In the genomic region with DNA sequence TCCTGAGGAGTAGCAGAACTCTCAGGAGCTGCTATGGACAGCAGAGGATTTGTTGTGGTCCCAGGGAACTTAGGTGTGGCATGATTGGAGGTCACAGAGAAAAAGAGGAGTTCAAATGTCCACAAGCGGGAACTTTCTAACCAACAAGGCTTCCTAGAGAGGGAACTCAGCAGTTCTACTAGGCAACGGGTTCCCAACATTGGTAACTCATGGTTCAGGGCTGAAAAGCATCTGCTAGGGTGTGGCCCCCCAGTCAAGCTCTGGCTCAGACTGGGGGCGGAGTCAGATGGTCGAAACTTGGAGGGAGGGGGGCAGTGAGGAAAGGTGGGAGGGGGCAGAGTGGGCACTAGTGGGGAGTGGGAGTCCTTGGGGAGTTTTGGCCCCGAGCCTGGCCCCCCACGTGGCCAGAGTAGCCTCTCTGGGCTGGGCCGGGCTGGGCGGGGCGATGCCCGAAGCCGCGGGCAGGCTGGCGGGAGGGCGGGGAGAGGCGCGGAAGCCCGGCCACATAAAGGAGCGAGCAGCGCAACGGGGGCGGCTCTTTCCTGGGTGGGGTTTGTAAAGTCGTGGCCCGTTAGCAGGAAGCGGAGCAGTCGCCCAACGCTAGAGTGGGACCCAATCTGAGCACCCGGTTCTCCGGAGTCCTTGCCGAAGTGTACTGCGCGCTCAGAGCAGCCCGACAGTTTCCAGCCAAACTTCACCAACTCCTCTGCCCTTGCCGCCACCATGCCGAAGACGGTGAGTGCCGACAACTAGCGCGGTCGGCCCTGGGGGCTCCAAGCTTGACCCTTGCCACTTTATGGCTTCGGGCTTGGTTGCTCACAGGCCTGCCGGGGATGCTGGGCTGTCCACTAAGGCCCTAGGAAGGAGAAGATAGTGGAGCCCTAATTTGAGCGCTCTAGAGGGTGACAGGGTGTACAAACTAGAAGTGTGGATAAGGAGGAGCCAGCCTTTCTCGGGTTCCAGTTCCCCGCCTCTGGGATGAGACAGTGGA, we compare ENCODE assay signal across 8 mouse cellular contexts. TPM values are rescaled to one million over a fixed set of nuclear protein-coding genes. Genes with fewer than 3 reads are reported as not detected.
A peak's percentile ranks its signal among the peaks of the same experiment; 100 is the strongest.
DNase-seq lines count a peak whose midpoint lies in the region; ATAC-seq and TF ChIP-seq lines count a peak whose summit lies in the region.

Gene Msn (plus strand): TSS at position 534 of the 991 bp plus-strand sequence.

- no peak for TF ChIP-seq RAD21 in CH12.LX (IDR thresholded peaks at IDR 0.05; ENCODE audit: low read depth, low read length)

- H3K79me2 ChIP-seq in CH12.LX (replicated peaks; ENCODE audit: control insufficient read depth, extremely low read depth, insufficient read depth, poor library complexity, severe bottlenecking) = peaks cover 37% of the 10 kb centered on the region

- dilution Hi-C loops in CH12.LX (cut with MboI; ENCODE audit: extremely low pct_ligation_motif_present, extremely low pct_unique_long_range_greater_than_20kb, low sequenced_read_pairs) = no loop called here

- 16% methylated on average over 42 of the region's 44 CpGs for WGBS in forebrain, embryonic 10.5 days
- 16% methylated on average over 35 of the region's 44 CpGs for whole genome bisulfite sequencing in heart, embryonic 14.5 days
- WGBS in liver, embryonic 15.5 days (ENCODE audit: insufficient replicate concordance) = 20% methylated on average over 41 of the region's 44 CpGs
- WGBS in stomach, embryonic 16.5 days = 17% methylated on average over 34 of the region's 44 CpGs

- TF ChIP-seq EP300 in CH12.LX (IDR thresholded peaks at IDR 0.05; ENCODE audit: low read length) = no peak

- in situ Hi-C loops in CH12.LX (cut with MboI; ENCODE audit: low pct_ligation_motif_present, low pct_unique_long_range_greater_than_20kb, low sequenced_read_pairs) = no loop called here

- 0 out of 2 replicates have a peak within 1 kb of the TSS, but pooled peaks have one; percentile 18 for H3K4me2 ChIP-seq in CH12.LX (ENCODE audit: insufficient read depth, low read depth, poor library complexity, severe bottlenecking)
- H3K4me2 ChIP-seq in heart, embryonic 14.5 days (ENCODE audit: low read length) = peak within 1 kb of the TSS; percentile 64
- peak within 1 kb of the TSS; percentile 79 for H3K4me2 ChIP-seq in liver, embryonic 15.5 days
- peak within 1 kb of the TSS; percentile 51 for H3K4me2 ChIP-seq in stomach, embryonic 16.5 days (ENCODE audit: low read depth, low read length)

- H3K4me3 ChIP-seq in CH12.LX (replicated peaks in 1 of 3; ENCODE audit: low read depth in 2 of 3, low read length in 2 of 3, poor library complexity in 1 of 3) = peak within 1 kb of the TSS; percentile 70 to 81 (median 76)
- peak within 1 kb of the TSS; percentile 60 for H3K4me3 ChIP-seq in forebrain, embryonic 10.5 days
- H3K4me3 ChIP-seq in heart, embryonic 14.5 days (ENCODE audit: control insufficient read depth in 1 of 2, insufficient read depth in 1 of 2, low read depth in 1 of 2, low read length in 2 of 2) = peak within 1 kb of the TSS; percentile 66 to 93
- H3K4me3 ChIP-seq in liver, embryonic 15.5 days (replicated peaks) = peak within 1 kb of the TSS; percentile 70
- H3K4me3 ChIP-seq in stomach, embryonic 16.5 days (replicated peaks; ENCODE audit: low read length) = peak within 1 kb of the TSS; percentile 56

- peak; percentile 65 for DNase-seq in CH12.LX (ENCODE audit: extremely low read depth)
- DNase-seq in brain, adult 2 months (ENCODE audit: low read depth, low spot score) = peak; percentile 24
- peak; percentile 51 for DNase-seq in forebrain, embryonic 10.5 days (ENCODE audit: extremely low spot score, low spot score)
- DNase-seq in kidney, postnatal 10 days = peak; percentile 83
- DNase-seq in neural tube, embryonic 10.5 days (ENCODE audit: extremely low spot score, low spot score) = peak; percentile 59

- peaks cover 0 to 2% of the 10 kb centered on the region in 2 experiments for H3K36me3 ChIP-seq in CH12.LX (replicated peaks in 1 of 2; ENCODE audit: control insufficient read depth in 1 of 2, insufficient read depth in 1 of 2, low read length in 1 of 2)
- no peaks in the 10 kb centered on the region for H3K36me3 ChIP-seq in forebrain, embryonic 10.5 days (replicated peaks)
- H3K36me3 ChIP-seq in heart, embryonic 14.5 days (ENCODE audit: control insufficient read depth, insufficient read depth, low read length) = no peaks in the 10 kb centered on the region
- no peaks in the 10 kb centered on the region for H3K36me3 ChIP-seq in liver, embryonic 15.5 days (replicated peaks)
- H3K36me3 ChIP-seq in stomach, embryonic 16.5 days (ENCODE audit: control insufficient read depth, insufficient read depth, low read length) = no peaks in the 10 kb centered on the region

- peak within 1 kb of the TSS; percentile 96 for H3K9ac ChIP-seq in CH12.LX (ENCODE audit: insufficient read depth, low read depth)
- H3K9ac ChIP-seq in heart, embryonic 14.5 days (ENCODE audit: low read length) = peak within 1 kb of the TSS; percentile 83
- peak within 1 kb of the TSS; percentile 65 for H3K9ac ChIP-seq in liver, embryonic 15.5 days
- H3K9ac ChIP-seq in stomach, embryonic 16.5 days (ENCODE audit: low read length) = peak within 1 kb of the TSS; percentile 68

- H3K4me1 ChIP-seq in CH12.LX (ENCODE audit: control insufficient read depth in 1 of 2, insufficient read depth in 2 of 2) = peaks cover 6 to 22% of the 10 kb centered on the region in 2 experiments; a peak in 3 of 4 replicates
- peaks cover 6% of the 10 kb centered on the region; the same call in 1 of the 2 replicates for H3K4me1 ChIP-seq in forebrain, embryonic 10.5 days
- no peaks in the 10 kb centered on the region; a peak in 1 of 4 replicates for H3K4me1 ChIP-seq in heart, embryonic 14.5 days (ENCODE audit: control insufficient read depth in 2 of 2, insufficient read depth in 2 of 2, low read length in 2 of 2)
- peaks cover 20% of the 10 kb centered on the region; the same call in 1 of the 2 replicates for H3K4me1 ChIP-seq in liver, embryonic 15.5 days (replicated peaks)
- no peaks in the 10 kb centered on the region for H3K4me1 ChIP-seq in stomach, embryonic 16.5 days (ENCODE audit: control insufficient read depth, insufficient read depth, low read length)

- TF ChIP-seq CTCF in CH12.LX (conservative IDR thresholded peaks at IDR 0.05 in 1 of 2, IDR thresholded peaks at IDR 0.05 in 1 of 2; ENCODE audit: low read depth in 2 of 2, low read length in 2 of 2) = no peak

- peak within 1 kb of the TSS; percentile 94 for H3K27ac ChIP-seq in CH12.LX (ENCODE audit: insufficient read depth, low read depth)
- H3K27ac ChIP-seq in forebrain, embryonic 10.5 days = peak within 1 kb of the TSS; percentile 88
- H3K27ac ChIP-seq in heart, embryonic 14.5 days (replicated peaks in 1 of 2; ENCODE audit: control insufficient read depth in 1 of 2, insufficient read depth in 1 of 2, low read depth in 2 of 2, low read length in 2 of 2) = peak within 1 kb of the TSS; percentile 87 to 93
- H3K27ac ChIP-seq in liver, embryonic 15.5 days (replicated peaks) = peak within 1 kb of the TSS; percentile 78
- peak within 1 kb of the TSS; percentile 59 for H3K27ac ChIP-seq in stomach, embryonic 16.5 days (ENCODE audit: low read length)

- H3K9me3 ChIP-seq in CH12.LX (replicated peaks; ENCODE audit: low read length) = no peaks in the 10 kb centered on the region
- H3K9me3 ChIP-seq in forebrain, embryonic 10.5 days = no peaks in the 10 kb centered on the region
- H3K9me3 ChIP-seq in heart, embryonic 14.5 days (ENCODE audit: control insufficient read depth, low read length) = no peaks in the 10 kb centered on the region
- no peaks in the 10 kb centered on the region for H3K9me3 ChIP-seq in liver, embryonic 15.5 days (replicated peaks)
- no peaks in the 10 kb centered on the region for H3K9me3 ChIP-seq in stomach, embryonic 16.5 days (replicated peaks; ENCODE audit: control insufficient read depth, low read length)

- peak; percentile 80 for ATAC-seq in heart, embryonic 14.5 days (ENCODE audit: insufficient number of reproducible peaks, insufficient read depth, low FRiP score, low read depth)
- ATAC-seq in liver, embryonic 15.5 days (ENCODE audit: insufficient read depth) = peak; percentile 90
- peak; percentile 91 for ATAC-seq in stomach, embryonic 16.5 days (ENCODE audit: insufficient read depth, low FRiP score)

- H3K27me3 ChIP-seq in CH12.LX (replicated peaks) = no peaks in the 10 kb centered on the region
- peaks cover 27% of the 10 kb centered on the region for H3K27me3 ChIP-seq in forebrain, embryonic 10.5 days (ENCODE audit: poor library complexity, severe bottlenecking)
- H3K27me3 ChIP-seq in heart, embryonic 14.5 days (ENCODE audit: control insufficient read depth, insufficient read depth, low read length) = no peaks in the 10 kb centered on the region
- no peaks in the 10 kb centered on the region for H3K27me3 ChIP-seq in liver, embryonic 15.5 days
- H3K27me3 ChIP-seq in stomach, embryonic 16.5 days (ENCODE audit: control insufficient read depth, insufficient read depth, low read length) = no peaks in the 10 kb centered on the region

- TF ChIP-seq POLR2A in CH12.LX (IDR thresholded peaks at IDR 0.05; ENCODE audit: low read depth, low read length) = peak; percentile 91

TF ChIP-seq in CH12.LX, 34 proteins besides CTCF, POLR2A, EP300 and RAD21 (continues in another document):
- no peak for TF ChIP-seq POLR2AphosphoS2 (IDR thresholded peaks at IDR 0.05; ENCODE audit: low read depth, low read length)
- no peak for TF ChIP-seq ZKSCAN1 (IDR thresholded peaks at IDR 0.05; ENCODE audit: borderline replicate concordance, low read depth, low read length)
- peak; percentile 45 for TF ChIP-seq USF1 (IDR thresholded peaks at IDR 0.05; ENCODE audit: low read depth, low read length)
- TF ChIP-seq USF2 (conservative IDR thresholded peaks at IDR 0.05; ENCODE audit: low read depth, low read length) = no peak
- no peak for TF ChIP-seq E2F4 (IDR thresholded peaks at IDR 0.05; ENCODE audit: insufficient replicate concordance, low read depth, low read length)
- TF ChIP-seq HCFC1 (IDR thresholded peaks at IDR 0.05; ENCODE audit: low read depth, low read length) = no peak
- TF ChIP-seq BHLHE40 (IDR thresholded peaks at IDR 0.05; ENCODE audit: low read depth, low read length) = no peak
- TF ChIP-seq CHD2 (IDR thresholded peaks at IDR 0.05; ENCODE audit: low read length) = no peak
- TF ChIP-seq SIN3A (IDR thresholded peaks at IDR 0.05; ENCODE audit: low read length) = peak; percentile 63; the same call in 1 of the 2 replicates
- no peak for TF ChIP-seq SMC3 (IDR thresholded peaks at IDR 0.05; ENCODE audit: low read depth, low read length)
- TF ChIP-seq MXI1 (IDR thresholded peaks at IDR 0.05; ENCODE audit: low read depth, low read length) = peak; percentile 70; the same call in 1 of the 2 replicates
- TF ChIP-seq RCOR1 (conservative IDR thresholded peaks at IDR 0.05; ENCODE audit: low read depth, low read length) = no peak

RNA-seq across cellular contexts. Expression of gene Msn, which starts in this region (rescaled TPM):
- total RNA-seq in CH12.LX (2012; rRNA removed) = 51.2 and 55.1 TPM in 2 replicates
- total RNA-seq in CH12.LX (2014; rRNA removed) = 39.9 and 56.2 TPM in 2 replicates
- polyA plus RNA-seq in CH12.LX (2012; ENCODE audit: insufficient read length, low read depth) = 291 and 315 TPM in 2 replicates
- 109 and 116 TPM in 2 replicates for polyA plus RNA-seq in forebrain, embryonic 10.5 days (2016; fragmentation: Nextera tagmentation; extraction: Ambion mirVana)
- 191 and 209 TPM in 2 replicates for polyA plus RNA-seq in heart, embryonic 14.5 days (2014; fragmentation: Nextera tagmentation; extraction: Ambion mirVana)
- 53.3 and 53.9 TPM in 2 replicates for polyA plus RNA-seq in liver, embryonic 15.5 days (2015; fragmentation: Nextera tagmentation; extraction: Ambion mirVana)
- 99.4 and 100 TPM in 2 replicates for polyA plus RNA-seq in stomach, embryonic 16.5 days (2015; fragmentation: Nextera tagmentation; extraction: Ambion mirVana)

Comparison
In these comparisons a context has a peak if more than half of its experiments do, and no peak if none do; other contexts are left out.
1. Peak in every context shown above with its lines: DNase-seq, ATAC-seq, H3K4me3 ChIP-seq and H3K27ac ChIP-seq.
2. DNase-seq: peak in every context shown above with its lines; median percentile 83 in kidney, postnatal 10 days; 65 in CH12.LX; 59 in neural tube, embryonic 10.5 days; 51 in forebrain, embryonic 10.5 days; 24 in brain, adult 2 months.
3. H3K4me2 ChIP-seq: peak in every context shown above with its lines; median percentile 79 in liver, embryonic 15.5 days; 64 in heart, embryonic 14.5 days; 51 in stomach, embryonic 16.5 days; 18 in CH12.LX.